Mouse (Mus musculus): ENCODE measurements at regions not wholly inside any gene's neighbourhood (a gene's known extent, or its start where the extent isn't known, plus 50 kb on each side); places are given as distances from the start of the nearest gene placed in this dataset.

DNA sequence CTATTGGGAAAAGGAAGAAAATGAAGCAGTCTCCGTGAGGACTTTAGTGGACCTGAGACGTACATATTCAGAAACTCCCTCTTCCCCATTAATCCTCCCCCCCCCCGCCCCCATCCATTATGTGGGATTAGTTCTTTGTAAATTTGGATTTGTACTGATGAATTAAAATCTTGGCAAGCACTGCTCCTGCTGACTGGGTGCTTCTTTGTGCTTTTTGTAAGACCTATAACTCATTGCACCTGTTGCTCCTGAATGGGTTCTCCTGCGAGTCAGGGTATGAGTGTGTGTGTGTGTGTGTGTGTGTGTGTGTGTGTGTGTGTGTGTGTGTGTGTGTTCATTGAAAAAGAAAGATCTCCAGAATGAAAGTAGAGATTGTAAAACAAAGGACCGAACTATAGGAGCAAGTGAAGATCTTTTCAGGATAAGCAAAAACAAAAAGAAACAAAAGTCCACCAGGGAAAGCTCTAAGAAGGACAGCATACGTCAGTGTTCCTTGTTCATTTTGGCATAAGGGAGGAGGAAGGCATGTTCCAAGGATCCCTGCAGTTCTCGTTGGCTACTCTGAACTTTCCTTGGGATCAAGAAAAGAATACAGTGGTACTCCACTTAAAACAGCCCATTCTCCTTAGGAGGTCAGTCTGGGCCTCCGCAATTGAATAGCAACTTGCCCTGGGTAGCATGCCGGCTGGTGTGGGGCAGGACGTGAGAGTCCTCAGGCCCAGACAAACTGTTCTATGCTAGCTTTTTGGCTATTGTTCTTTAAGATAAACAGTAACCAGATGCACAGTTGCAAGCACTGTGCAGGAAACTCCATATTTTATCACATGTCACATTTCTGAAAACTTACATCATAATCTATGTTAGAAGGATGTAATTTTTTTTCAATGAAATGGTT is 131.9 kb upstream of the Zfp462 start:
- DNase-seq (ENCODE audit: low spot score in 2 of 2) = no peak

DNA sequence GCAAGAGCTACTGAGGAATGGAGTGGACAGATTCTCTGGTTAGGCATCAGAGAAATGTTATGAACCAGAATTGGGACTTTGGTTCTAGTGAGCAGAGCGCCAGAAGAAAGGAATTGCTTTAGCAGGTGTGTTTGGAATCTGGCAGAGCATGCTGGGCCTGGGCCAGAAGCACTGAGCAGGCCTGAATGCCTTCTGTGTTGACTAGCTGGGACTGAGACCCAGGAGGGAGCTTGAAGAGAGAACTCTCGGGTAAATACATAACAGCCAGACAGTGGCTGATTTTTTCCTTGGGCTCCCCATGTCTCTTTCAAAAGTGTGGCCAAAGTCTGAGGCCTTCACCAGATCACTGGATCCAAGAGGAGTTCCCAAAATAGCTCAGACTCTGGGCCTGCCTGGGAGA is 107.5 kb upstream of the Zfp462 start:
- DNase-seq (ENCODE audit: low spot score in 2 of 2) = peak; percentile 59 to 63

DNA sequence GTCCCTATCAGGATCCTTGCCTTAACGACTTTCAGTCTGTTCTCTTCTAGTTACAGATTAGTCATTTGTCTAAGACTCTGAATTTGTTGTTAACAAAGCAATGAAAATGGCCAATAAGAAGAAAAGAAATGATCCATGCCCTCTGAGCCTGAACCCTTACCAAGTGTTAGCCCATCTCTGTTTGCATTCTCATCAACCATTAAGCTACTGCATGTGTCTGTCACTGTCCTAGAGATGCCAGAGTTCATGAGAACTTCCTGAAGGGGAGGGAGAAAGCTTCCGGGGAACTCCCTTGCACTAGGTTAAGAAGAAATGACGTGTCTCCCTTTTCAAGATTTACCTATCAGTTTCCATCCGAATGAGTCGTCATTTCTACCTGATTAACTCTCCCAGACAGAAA is 106.7 kb upstream of the Zfp462 start:
- DNase-seq (ENCODE audit: low spot score in 2 of 2) = no peak

DNA sequence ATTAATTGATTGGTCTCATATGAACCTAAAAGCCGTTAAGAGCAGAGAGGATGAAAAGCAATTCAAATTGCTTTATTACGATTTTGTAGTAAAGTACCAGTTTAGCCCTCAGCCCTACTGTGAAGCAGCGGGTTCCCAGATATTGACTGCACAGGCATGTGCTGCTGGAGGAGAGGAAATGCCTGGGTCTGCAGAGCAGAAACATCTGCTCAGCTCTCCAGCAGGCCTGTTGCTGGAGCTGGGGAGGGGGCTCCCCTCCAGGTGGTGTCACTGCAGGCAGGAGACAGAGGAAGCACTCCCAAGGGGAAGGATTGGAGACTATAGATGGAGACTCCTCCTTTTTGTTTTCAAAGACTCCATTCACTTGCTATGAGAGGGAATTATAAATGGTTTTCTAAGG is 106.1 kb upstream of the Zfp462 start:
- DNase-seq (ENCODE audit: low spot score in 2 of 2) = no peak

DNA sequence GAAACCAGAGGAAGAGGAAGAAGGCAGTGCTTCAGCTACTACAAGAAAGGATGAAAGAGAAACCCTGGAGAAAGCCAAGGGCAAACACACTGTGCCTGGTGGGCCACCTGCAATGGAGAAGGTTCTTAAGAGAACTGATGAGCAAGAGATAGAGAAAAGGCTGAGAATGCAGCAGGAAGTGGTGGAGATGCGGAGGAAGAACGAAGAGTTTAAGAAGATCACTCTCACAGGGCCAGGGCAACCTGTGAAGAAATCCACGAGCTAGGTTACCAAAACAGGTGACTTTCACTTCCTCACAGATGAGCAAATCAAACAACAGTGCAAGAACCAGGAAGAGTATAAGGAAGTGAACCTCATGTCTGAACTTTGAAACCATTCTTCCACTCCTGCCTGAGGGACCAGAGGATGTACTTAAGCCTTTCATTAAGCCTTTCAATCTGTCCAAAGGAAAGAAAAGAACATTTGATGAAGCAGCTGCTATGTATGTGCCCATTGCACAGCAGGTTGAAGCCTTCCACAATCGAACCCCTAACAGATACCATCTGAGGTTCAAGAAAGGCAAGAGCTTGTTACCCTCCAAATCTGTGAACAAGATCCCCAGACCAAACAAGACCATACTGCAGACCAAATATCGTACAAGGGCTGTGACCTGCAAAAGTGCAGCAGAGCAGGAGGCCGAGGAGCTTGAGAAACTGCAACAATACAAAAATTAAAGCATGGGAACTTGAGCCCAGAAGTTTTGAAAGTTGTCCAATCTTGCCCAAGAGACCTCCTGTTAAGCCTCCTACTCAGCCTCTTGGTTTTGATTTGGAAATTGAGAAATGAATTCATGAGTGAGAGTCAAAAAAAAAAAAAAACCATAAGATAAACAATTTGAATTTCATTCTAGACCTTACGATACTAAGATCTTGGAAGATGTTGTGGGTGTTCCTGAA is 91.6 kb upstream of the Zfp462 start:
- no peak for DNase-seq (ENCODE audit: low spot score in 2 of 2)

DNA sequence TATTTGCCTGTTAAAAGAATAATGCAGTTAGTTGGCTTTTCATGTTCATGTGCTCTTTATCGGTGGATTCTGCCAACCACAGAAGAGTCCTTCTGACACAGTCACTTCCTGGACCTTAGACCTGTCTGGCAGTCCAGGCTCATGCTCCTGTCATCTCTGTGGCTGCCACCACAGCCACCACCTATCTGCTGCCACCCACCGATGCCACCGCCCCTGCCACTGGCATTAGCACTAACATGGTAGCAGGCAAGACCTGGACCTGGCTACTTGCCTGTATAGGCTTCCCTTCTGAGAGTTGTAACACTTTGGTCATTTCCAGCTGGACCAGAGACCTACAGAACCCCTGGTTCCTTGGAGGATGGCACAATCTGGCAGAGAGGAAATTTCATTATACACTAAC is 86.2 kb upstream of the Zfp462 start:
- DNase-seq (ENCODE audit: low spot score in 2 of 2) = no peak

DNA sequence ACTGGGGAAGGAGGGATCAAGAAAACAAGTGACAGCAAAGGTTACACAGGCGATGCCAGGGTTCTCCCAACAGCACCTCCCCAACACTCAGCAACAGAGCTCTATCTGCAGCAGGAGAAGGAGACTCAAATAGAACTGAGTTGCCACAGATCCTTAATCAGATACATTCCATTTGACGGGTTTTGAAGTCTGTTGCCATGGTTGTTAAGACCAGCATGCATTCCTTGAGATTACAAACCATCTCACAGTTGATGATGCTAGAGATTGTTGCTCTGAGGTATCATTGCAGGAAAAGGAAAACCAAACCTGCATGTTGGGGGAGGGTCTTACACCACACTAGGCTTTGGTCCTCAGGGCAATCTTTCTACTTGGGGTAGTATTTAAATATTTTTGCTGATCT is 78.8 kb upstream of the Zfp462 start:
- DNase-seq (ENCODE audit: low spot score in 2 of 2) = no peak

DNA sequence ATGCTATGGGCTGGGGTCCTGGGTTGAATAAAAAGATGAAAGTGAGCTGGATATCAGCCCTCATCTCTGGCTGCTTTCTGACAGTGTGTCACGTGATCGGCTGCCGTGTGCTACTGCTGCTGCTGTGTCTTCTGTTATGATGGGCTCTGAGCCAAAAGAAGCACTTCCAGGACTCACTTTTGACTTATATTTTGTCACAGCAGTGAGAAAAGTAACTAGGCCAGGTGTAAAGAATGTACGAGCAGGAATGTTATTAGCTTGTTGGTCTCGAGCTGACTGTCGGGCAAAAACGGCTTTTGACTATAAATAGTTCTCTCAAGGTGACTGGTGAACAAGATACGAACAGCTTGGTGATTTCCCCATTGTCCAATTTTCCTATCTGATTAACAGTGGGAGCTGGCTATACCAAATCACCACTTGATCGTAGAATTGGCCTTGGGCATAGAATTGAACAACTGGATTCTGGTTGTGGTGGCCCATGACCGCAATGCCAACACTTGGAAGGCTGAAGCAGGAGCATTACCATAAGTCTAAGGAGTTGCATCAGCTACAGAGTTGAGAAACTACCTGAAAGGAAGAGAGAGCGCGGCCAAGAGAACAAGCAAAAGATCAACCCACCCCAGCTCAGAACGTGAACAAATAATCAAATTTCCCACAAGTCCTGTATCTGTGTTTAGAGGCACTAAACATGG is 70.6 kb upstream of the Zfp462 start:
- DNase-seq (ENCODE audit: low spot score in 2 of 2) = no peak

DNA sequence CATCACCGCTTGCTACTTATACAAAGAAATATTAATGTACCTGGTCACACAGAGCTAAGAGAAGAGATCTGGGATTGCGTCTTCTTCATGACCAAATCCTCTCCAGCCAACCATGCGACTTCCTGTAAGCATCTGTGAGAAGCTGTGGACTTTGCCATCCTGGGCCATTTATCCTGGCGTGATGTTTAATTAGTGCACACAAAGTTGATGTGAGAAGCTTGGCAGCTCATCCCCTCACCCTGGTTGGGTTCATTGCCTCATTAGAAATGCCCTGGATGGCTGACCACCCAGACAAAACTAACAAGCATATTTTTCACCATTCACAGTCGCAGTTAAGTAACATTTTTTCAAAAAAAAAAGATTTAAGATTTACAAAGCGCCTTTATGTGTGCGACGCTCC is 69.3 kb upstream of the Zfp462 start:
- DNase-seq (ENCODE audit: low spot score in 2 of 2) = no peak

DNA sequence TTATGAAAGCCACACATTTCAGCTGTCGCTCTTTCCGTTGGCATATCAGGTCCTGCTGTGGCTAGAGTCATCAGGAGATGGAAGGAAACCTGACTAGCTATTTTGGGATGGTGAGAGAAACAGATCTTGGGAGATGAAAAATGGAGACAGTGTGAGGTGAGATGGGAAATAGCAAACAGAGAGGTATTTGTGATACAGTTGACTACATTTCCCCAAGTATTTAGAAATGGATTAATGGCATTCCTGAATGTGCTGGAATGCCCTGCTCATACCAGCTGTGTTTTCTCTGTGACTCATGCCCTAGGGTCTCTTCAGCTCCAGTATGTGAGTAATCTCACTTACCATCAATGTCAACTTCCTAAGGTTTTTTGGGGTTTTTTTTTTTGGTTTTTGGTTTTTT is 67.5 kb upstream of the Zfp462 start:
- no peak for DNase-seq (ENCODE audit: low spot score in 2 of 2)

DNA sequence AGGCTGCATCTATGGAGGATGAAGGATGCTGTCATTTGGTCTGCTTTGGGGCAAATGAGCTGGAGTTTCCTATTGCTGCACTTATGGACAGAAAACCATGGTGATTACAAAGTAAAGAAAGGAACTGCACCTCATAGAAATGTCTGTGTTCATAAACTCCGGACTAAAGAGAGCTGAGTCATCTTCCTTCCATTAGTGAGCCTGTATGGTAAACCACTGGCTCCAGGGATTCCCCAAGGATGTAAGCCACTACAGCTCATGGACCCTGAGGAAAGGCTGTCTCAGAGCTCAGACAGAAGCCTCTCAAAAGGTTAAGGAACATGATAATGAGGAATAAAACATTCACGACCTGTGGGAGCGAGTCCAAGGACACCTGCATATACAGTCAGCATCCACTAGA is 66.3 kb upstream of the Zfp462 start:
- DNase-seq (ENCODE audit: low spot score in 2 of 2) = no peak

DNA sequence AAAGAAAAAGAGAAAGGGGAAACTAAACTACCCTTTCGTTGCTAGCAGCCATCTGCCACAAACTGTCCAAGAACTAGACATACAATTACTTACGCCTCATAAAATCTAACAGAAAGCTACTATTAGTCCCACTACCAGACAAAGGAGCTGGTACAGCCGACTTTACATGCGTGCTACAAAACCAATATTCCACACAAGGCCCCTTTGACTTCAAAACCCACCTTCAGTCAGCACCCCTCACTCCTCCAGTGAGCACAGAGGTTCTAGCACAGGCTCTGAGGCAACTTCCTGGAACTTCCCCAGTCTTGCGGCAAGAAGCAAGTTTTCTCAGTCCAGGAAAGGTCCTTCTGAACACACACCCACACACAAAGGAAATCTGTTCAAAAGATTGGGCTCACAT is 51.6 kb upstream of the Zfp462 start:
- DNase-seq (ENCODE audit: low spot score in 2 of 2) = no peak
